Mouse (Mus musculus) ES-E14 (cell line): Measurements from ENCODE around the gene Rps19bp1. TPM values are rescaled to one million over a fixed set of nuclear protein-coding genes. Genes with fewer than 3 reads are reported as not detected.

Experiments used
- DNase-seq: peaks from one replicate; pipeline ENCODE4 v3.0.0-alpha.2; 2013; ENCODE audit warnings: low read depth, low spot score
- H3K27ac ChIP-seq: 2 replicates; pipeline ENCODE4 v1.5.1; 2012; ENCODE audit warnings: low read depth, mild to moderate bottlenecking, low read length, moderate library complexity, mixed read lengths; ENCODE audit not compliant: poor library complexity, insufficient read depth, severe bottlenecking
- H3K36me3 ChIP-seq: 2 replicates; pipeline ENCODE4 v1.6.1; 2012; ENCODE audit warnings: mild to moderate bottlenecking, low read length, moderate library complexity, mixed read lengths; ENCODE audit not compliant: control insufficient read depth, poor library complexity, insufficient read depth, severe bottlenecking
- H3K4me1 ChIP-seq, 2 experiments: fragments of 150-350 bp in 1 of 2; sonication (generic) in 1 of 2; 2 replicates each; pipeline ENCODE4 v1.6.1; 2012; ENCODE audit warnings: low read length in 2 of 2, mild to moderate bottlenecking in 1 of 2, mixed read lengths in 1 of 2; ENCODE audit not compliant: control insufficient read depth in 2 of 2, insufficient read depth in 2 of 2, poor library complexity in 1 of 2
- H3K4me3 ChIP-seq, 2 experiments: fragments of 150-350 bp in 1 of 2; sonication (generic) in 1 of 2; 2 replicates each; pipeline ENCODE4 v1.5.1; 2012; ENCODE audit warnings: low read length in 2 of 2, low read depth in 1 of 2, mild to moderate bottlenecking in 1 of 2, mixed read lengths in 1 of 2; ENCODE audit not compliant: insufficient read depth in 1 of 2, poor library complexity in 1 of 2, severe bottlenecking in 1 of 2
- H3K9ac ChIP-seq: 2 replicates; pipeline ENCODE4 v1.6.1; 2012; ENCODE audit warnings: low read depth, mild to moderate bottlenecking, low read length, mixed read lengths; ENCODE audit not compliant: poor library complexity, insufficient read depth, severe bottlenecking
- H3K9me3 ChIP-seq: fragments of 150-350 bp; sonication (generic); 2 replicates; pipeline ENCODE4 v1.6.1; 2012; ENCODE audit warnings: low read depth, mild to moderate bottlenecking, low read length; ENCODE audit not compliant: control insufficient read depth, insufficient read depth
- CHD2 ChIP-seq: IDR thresholded peaks from 2 replicates; pipeline ENCODE4 v1.6.1; 2014; ENCODE audit warnings: mild to moderate bottlenecking, low read depth, low read length, inconsistent platforms
- HCFC1 ChIP-seq: IDR thresholded peaks from 2 replicates; pipeline ENCODE4 v1.6.1; 2012; ENCODE audit warnings: low read length, inconsistent platforms, borderline replicate concordance; ENCODE audit not compliant: insufficient read depth
- MAFK ChIP-seq: IDR thresholded peaks from 2 replicates; pipeline ENCODE4 v1.6.1; 2014; ENCODE audit warnings: mild to moderate bottlenecking, low read depth, low read length, inconsistent platforms; ENCODE audit not compliant: insufficient read depth
- ZC3H11A ChIP-seq: IDR thresholded peaks from 2 replicates; pipeline ENCODE4 v1.6.1; 2012; ENCODE audit warnings: low read depth, mild to moderate bottlenecking, inconsistent platforms, low read length, borderline replicate concordance
- ZNF384 ChIP-seq: IDR thresholded peaks from 2 replicates; pipeline ENCODE4 v1.6.1; 2012; ENCODE audit warnings: low read depth, low read length, inconsistent platforms
- in situ Hi-C, 2 experiments: fragments of 600-800 bp; cut with MboI; formaldehyde crosslinking; loops; one replicate each; pipeline ENCODE4 v1.15.1; 2025; ENCODE audit warnings: low sequenced_read_pairs in 2 of 2, inconsistent platforms in 1 of 2; ENCODE audit not compliant: unreplicated experiment in 2 of 2
- total RNA-seq: library from RNA; depleted of rRNA; stranded (reverse); fragments of 300-350 nt; gene quantifications from 2 replicates; pipeline ENCODE4 v1.2.3, GENCODE M21; 2012; rRNA removed

Gene Rps19bp1
- total RNA-seq, 1 experiment, result 59.4 TPM

DNA sequence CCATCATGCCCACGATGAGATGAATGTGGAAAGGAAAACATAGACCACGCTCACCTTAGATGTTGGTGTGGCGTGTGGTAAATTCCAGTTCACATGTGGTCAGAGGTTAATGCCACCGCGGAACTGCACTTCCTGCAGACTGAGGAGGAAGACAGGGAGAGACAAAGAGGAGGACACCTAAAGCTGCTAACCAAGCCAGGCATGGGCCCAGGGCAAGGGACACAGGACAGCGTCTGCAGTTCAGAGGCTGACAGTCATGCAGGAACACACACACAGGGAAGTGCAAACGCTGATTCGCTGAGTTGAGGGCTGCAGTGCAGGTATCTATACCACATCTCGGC is 47.7 kb downstream of the Rps19bp1 start:
- Histone ChIP-seq H3K27ac (no peak overlapping the region), H3K36me3 (no peaks in the 10 kb centered on the region), H3K9me3 (no peaks in the 10 kb centered on the region), H3K4me1 (peaks cover 2 to 9% of the 10 kb centered on the region in 2 experiments; a peak in 1 of 4 replicates), H3K4me3 (no peak overlapping the region), H3K9ac (no peak overlapping the region)
- in situ Hi-C loops, result no loop called here
- DNase-seq, result no peak
- TF ChIP-seq MAFK (no peak), ZC3H11A (no peak), ZNF384 (no peak), CHD2 (no peak), HCFC1 (no peak)

DNA sequence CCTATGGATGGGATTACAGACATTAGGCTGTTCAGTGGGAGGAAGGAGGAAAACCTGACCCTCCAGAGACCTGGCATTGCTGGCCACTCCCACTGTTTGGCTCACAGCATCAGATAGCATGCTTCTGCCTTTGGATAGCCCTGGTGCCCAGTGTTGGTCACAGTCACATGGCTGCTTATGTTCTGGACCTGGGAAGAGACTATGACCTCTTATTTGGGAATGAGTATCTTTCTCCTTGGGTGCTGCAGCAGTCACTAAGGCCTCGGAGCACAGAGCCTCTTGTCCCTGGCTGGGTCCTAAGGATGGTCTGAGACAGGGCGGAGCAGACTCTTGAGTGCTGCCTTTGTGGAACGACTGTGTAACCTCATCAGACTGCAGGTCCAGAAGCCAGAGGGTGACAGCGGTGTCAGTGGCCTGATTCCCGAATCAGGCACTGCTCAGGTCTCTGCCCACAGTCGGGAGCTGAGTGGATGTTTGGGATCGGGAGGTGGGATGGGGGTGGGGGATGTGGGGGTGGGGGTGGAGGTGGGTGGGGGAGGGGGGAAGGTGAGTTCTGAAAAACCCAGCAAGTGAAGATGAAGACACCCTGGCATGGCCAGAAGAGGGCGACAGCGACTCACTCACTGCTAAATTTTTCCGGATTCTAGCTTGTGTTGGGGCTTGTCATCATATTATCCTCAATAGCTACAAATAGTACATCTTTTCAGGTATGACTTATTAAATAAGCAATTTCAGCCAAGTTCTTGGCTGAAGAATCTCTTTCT is 48.2 kb downstream of the Rps19bp1 start:
- Histone ChIP-seq H3K9me3 (no peaks in the 10 kb centered on the region), H3K4me1 (peaks cover 2 to 12% of the 10 kb centered on the region in 2 experiments; a peak in 1 of 4 replicates), H3K27ac (peak overlapping the region; percentile 30; the same call in 1 of the 2 replicates), H3K36me3 (no peaks in the 10 kb centered on the region), H3K4me3 (peak overlapping the region in 1 of 2 experiments; percentile 17; a peak in 1 of 4 replicates), H3K9ac (peak overlapping the region; percentile 28; the same call in 1 of the 2 replicates)
- no peak for DNase-seq
- no peak for TF ChIP-seq HCFC1
- TF ChIP-seq ZNF384, result no peak
- no peak; the same call in 1 of the 2 replicates for TF ChIP-seq ZC3H11A
- no peak for TF ChIP-seq CHD2
- no peak for TF ChIP-seq MAFK
- in situ Hi-C loops, result no loop called here

DNA sequence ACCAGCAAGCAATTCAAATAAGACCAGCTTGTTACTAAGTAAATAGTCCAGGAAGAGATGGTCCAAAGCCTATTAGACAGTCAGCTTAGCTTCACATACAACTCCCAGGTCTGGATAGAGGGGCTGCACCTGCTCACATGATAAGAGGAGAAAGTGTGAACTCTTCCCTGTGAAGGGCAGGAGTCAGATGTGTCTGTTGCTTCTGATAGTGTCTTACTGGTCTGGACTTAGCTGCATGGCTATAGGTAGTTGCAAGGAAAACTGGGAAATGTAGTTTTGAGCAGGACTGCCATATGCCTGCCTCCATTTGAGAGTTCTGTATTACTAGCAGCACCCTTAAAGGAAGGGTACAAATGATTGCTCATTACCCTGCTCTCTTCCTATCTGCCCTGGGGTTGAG is 50.4 kb downstream of the Rps19bp1 start:
- no peak overlapping the region for H3K4me3 ChIP-seq
- no peaks in the 10 kb centered on the region for H3K9me3 ChIP-seq
- in situ Hi-C loops, result no loop called here
- TF ChIP-seq ZC3H11A (no peak), MAFK (no peak), CHD2 (no peak), ZNF384 (no peak), HCFC1 (no peak)
- no peak overlapping the region for H3K9ac ChIP-seq
- no peak overlapping the region for H3K27ac ChIP-seq
- peaks cover 2 to 10% of the 10 kb centered on the region in 2 experiments; a peak in 1 of 4 replicates for H3K4me1 ChIP-seq
- no peaks in the 10 kb centered on the region for H3K36me3 ChIP-seq
- DNase-seq, result no peak

Other genes starting within 250 kb of the Rps19bp1 start
- gene Pdgfb, start 249.3 kb downstream of the Rps19bp1 start, total RNA-seq, result 9.5 and 12.1 TPM in 2 replicates
- 78.8 and 105 TPM in 2 replicates for gene Syngr1, start 173.0 kb downstream of the Rps19bp1 start, total RNA-seq
- 1,661 and 1,803 TPM in 2 replicates for gene Rpl3, start 172.4 kb downstream of the Rps19bp1 start, total RNA-seq
- gene Tab1, start 131.2 kb downstream of the Rps19bp1 start, total RNA-seq, result 16.6 and 24.3 TPM in 2 replicates
- 7.9 and 8.5 TPM in 2 replicates for gene Mgat3, start 90.6 kb downstream of the Rps19bp1 start, total RNA-seq
- 47.9 and 57.7 TPM in 2 replicates for gene Mief1, start 30.3 kb downstream of the Rps19bp1 start, total RNA-seq
- not detected in 2 replicates for gene AC140267.1, start 28.5 kb downstream of the Rps19bp1 start, total RNA-seq
- gene Atf4, start 9.1 kb downstream of the Rps19bp1 start, total RNA-seq, result 208 and 250 TPM in 2 replicates
- 0.69 and 1.7 TPM in 2 replicates for gene Cacna1i, start 22.9 kb upstream of the Rps19bp1 start, total RNA-seq